Mouse (Mus musculus): ENCODE data around the gene Crybb3. TPM values are rescaled to one million over a fixed set of nuclear protein-coding genes. Genes with fewer than 3 reads are reported as not detected.

Gene Crybb3
- polyA plus RNA-seq, 1 experiment from 2014 or later: 0.15 TPM

DNA sequence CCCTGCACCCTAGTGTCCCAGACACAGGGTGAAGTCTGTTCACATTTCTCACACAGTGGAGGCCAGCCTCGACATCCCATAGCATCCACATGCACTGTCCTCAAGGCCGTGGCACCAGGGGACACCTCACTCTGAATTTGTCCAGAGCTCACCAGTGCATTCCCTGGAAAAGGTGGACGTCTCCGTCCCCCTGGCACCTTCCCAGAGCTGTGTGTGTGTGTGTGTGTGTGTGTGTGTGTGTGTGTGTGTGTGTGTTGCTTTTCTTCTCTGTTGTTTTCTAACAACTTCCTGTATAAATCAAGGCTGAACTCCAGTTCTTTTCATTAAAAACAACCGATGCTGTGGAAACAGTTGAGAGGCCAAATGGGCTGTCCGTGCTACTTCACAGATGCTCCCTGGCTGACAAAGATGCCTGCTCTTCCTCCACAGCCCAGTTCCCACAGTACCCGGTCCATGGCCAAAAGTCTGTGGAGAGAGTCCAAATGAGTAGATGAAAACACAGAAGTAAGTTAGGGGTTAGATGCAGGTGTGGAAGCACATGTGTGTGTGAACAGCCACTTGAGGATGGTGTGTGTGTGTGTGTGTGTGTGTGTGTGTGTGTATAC is 30.7 kb downstream of the Crybb3 start:
- TF ChIP-seq EP300 (IDR thresholded peaks at IDR 0.05; ENCODE audit: low read depth): no peak
- TF ChIP-seq CTCF (IDR thresholded peaks at IDR 0.05; ENCODE audit: low read depth): no peak
- Histone ChIP-seq H3K9me3 (ENCODE audit: low read length) (no peaks in the 10 kb centered on the region), H3K9ac (replicated peaks) (no peak overlapping the region), H3K27ac (ENCODE audit: low read depth) (no peak overlapping the region), H3K4me2 (ENCODE audit: low read depth, low read length) (no peak overlapping the region), H3K27me3 (ENCODE audit: insufficient read depth, low read length) (no peaks in the 10 kb centered on the region), H3K36me3 (replicated peaks; ENCODE audit: insufficient read depth, low read length) (no peaks in the 10 kb centered on the region), H3K4me1 (ENCODE audit: insufficient read depth) (no peaks in the 10 kb centered on the region), H3K4me3 (ENCODE audit: low read depth, low read length) (no peak overlapping the region)
- WGBS (ENCODE audit: insufficient replicate concordance): 68% methylated on average over 7 of the region's 7 CpGs
- DNase-seq (no peak), ATAC-seq (no peak)

DNA sequence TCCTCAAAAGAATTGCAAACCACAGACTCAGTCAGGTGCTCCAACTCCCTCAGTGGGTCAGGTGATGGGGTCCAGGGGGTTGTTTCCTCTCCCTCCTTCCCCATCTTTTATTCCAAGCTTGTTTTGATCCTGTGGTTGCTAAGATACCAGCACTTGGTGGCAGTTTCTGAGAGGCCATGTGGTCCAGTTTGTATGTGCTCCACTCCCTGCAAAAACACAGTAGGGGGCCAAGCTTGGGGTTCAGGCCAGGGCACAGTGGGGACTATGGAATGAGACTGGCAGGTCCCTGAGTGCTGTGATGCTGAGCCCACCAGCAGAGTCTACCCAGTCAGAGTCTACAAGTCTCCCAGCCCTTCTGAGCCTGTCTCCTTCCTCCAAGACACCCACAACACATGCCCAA is 31.5 kb downstream of the Crybb3 start:
- Histone ChIP-seq H3K27me3 (ENCODE audit: insufficient read depth, low read length) (no peaks in the 10 kb centered on the region), H3K9me3 (ENCODE audit: low read length) (no peaks in the 10 kb centered on the region), H3K36me3 (replicated peaks; ENCODE audit: insufficient read depth, low read length) (no peaks in the 10 kb centered on the region), H3K4me2 (ENCODE audit: low read depth, low read length) (no peak overlapping the region), H3K9ac (replicated peaks) (no peak overlapping the region), H3K4me1 (ENCODE audit: insufficient read depth) (no peaks in the 10 kb centered on the region), H3K4me3 (ENCODE audit: low read depth, low read length) (no peak overlapping the region), H3K27ac (ENCODE audit: low read depth) (no peak overlapping the region)
- TF ChIP-seq CTCF (IDR thresholded peaks at IDR 0.05; ENCODE audit: low read depth) (no peak), EP300 (IDR thresholded peaks at IDR 0.05; ENCODE audit: low read depth) (no peak)
- DNase-seq (no peak), ATAC-seq (no peak)

- Histone ChIP-seq H3K4me1 (ENCODE audit: insufficient read depth) (no peaks in the 10 kb centered on the region), H3K36me3 (replicated peaks; ENCODE audit: insufficient read depth, low read length) (no peaks in the 10 kb centered on the region), H3K4me3 (ENCODE audit: low read depth, low read length) (no peak overlapping the region), H3K9ac (replicated peaks) (no peak overlapping the region), H3K27me3 (ENCODE audit: insufficient read depth, low read length) (no peaks in the 10 kb centered on the region), H3K4me2 (ENCODE audit: low read depth, low read length) (no peak overlapping the region), H3K9me3 (ENCODE audit: low read length) (no peaks in the 10 kb centered on the region), H3K27ac (ENCODE audit: low read depth) (no peak overlapping the region)
- TF ChIP-seq CTCF (IDR thresholded peaks at IDR 0.05; ENCODE audit: low read depth) (no peak), EP300 (IDR thresholded peaks at IDR 0.05; ENCODE audit: low read depth) (no peak)
- 81% methylated on average over 10 of the region's 10 CpGs for WGBS (ENCODE audit: insufficient replicate concordance)
- DNase-seq: no peak
- no peak for ATAC-seq
These were observed 35.7 kb downstream of the Crybb3 start for GRCm38 (mm10) chr5:113045511-113046273.

DNA sequence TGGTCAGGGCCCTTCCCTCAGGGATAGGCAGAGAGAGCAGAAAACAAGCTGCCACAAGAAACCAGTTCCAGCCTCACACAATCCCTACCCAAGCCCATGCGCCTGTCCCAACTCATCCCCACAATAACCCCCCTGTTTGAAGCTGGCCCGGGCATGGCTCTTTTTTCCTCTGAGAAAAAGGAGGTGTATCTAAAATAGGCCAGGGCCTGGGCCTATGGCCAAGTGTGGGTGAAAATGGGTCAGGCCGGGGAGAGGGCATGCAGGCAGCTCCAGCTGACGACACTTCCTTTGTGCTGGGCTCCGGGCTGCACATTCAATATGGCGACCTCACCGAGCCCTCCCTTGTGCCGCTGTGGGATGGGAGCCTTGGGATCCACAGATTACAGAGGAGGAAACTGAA is 37.9 kb downstream of the Crybb3 start:
- Histone ChIP-seq H3K9ac (replicated peaks) (no peak overlapping the region), H3K9me3 (ENCODE audit: low read length) (no peaks in the 10 kb centered on the region), H3K4me1 (ENCODE audit: insufficient read depth) (no peaks in the 10 kb centered on the region), H3K4me2 (ENCODE audit: low read depth, low read length) (no peak overlapping the region), H3K27ac (ENCODE audit: low read depth) (no peak overlapping the region), H3K27me3 (ENCODE audit: insufficient read depth, low read length) (no peaks in the 10 kb centered on the region), H3K36me3 (replicated peaks; ENCODE audit: insufficient read depth, low read length) (no peaks in the 10 kb centered on the region), H3K4me3 (ENCODE audit: low read depth, low read length) (no peak overlapping the region)
- no peak for DNase-seq
- WGBS (ENCODE audit: insufficient replicate concordance): 77% methylated on average over 8 of the region's 8 CpGs
- ATAC-seq: no peak
- no peak for TF ChIP-seq CTCF (IDR thresholded peaks at IDR 0.05; ENCODE audit: low read depth)
- no peak for TF ChIP-seq EP300 (IDR thresholded peaks at IDR 0.05; ENCODE audit: low read depth)

DNA sequence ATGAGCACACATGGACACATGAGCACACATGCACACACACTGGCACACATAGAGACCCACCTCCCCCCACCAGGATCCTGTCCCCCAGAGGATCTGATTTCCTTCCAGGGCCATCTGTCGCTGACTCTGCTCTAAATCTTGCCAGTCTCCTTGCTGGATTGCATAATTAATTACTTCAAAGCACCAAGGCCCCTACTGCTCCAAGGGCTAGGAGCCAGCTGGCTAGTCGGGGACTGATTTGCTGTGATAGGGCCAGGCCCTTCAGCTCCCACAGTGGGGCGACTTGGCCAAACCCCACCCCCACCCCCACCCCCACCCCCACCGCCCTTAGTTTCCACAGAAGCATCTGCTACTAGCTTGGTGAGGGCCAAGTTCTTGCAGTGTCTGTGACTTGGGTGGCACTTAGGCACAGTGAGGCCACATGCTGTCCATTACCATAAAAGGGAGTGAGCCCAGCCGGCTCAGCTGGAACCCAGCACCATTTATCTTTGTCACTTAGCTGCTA is 39.8 kb downstream of the Crybb3 start:
- WGBS (ENCODE audit: insufficient replicate concordance): 53% methylated on average over 5 of the region's 5 CpGs
- ATAC-seq: no peak
- Histone ChIP-seq H3K4me3 (ENCODE audit: low read depth, low read length) (no peak overlapping the region), H3K27me3 (ENCODE audit: insufficient read depth, low read length) (no peaks in the 10 kb centered on the region), H3K4me1 (ENCODE audit: insufficient read depth) (no peaks in the 10 kb centered on the region), H3K9ac (replicated peaks) (no peak overlapping the region), H3K9me3 (ENCODE audit: low read length) (no peaks in the 10 kb centered on the region), H3K36me3 (replicated peaks; ENCODE audit: insufficient read depth, low read length) (no peaks in the 10 kb centered on the region), H3K4me2 (ENCODE audit: low read depth, low read length) (no peak overlapping the region), H3K27ac (ENCODE audit: low read depth) (no peak overlapping the region)
- no peak for DNase-seq
- TF ChIP-seq EP300 (IDR thresholded peaks at IDR 0.05; ENCODE audit: low read depth) (no peak), CTCF (IDR thresholded peaks at IDR 0.05; ENCODE audit: low read depth) (no peak)

DNA sequence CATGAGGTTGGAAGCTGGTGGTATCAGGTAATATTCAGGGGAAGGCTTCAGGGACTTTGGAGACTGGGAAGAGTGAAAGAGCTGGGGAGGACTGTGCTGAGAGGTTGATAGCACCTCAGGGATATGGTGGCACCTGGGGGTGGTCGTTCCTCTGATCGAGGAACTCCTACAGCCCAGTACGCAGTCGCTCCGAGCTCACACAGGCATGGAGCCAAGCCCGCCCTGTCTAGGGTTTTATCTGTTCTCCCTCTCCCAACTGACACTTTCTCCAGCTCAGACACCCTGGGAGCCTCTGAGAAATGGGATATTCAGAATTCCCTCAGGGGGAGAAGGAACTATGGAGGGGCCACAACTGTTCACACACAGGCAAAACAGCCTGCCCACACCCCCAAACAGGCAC is 40.6 kb downstream of the Crybb3 start:
- Histone ChIP-seq H3K27ac (ENCODE audit: low read depth) (no peak overlapping the region), H3K27me3 (ENCODE audit: insufficient read depth, low read length) (no peaks in the 10 kb centered on the region), H3K4me1 (ENCODE audit: insufficient read depth) (peaks cover 2% of the 10 kb centered on the region), H3K4me2 (ENCODE audit: low read depth, low read length) (no peak overlapping the region), H3K9me3 (ENCODE audit: low read length) (no peaks in the 10 kb centered on the region), H3K9ac (replicated peaks) (no peak overlapping the region), H3K4me3 (ENCODE audit: low read depth, low read length) (no peak overlapping the region), H3K36me3 (replicated peaks; ENCODE audit: insufficient read depth, low read length) (no peaks in the 10 kb centered on the region)
- WGBS (ENCODE audit: insufficient replicate concordance): 66% methylated on average over 6 of the region's 6 CpGs
- DNase-seq (no peak), ATAC-seq (no peak)
- TF ChIP-seq EP300 (IDR thresholded peaks at IDR 0.05; ENCODE audit: low read depth) (no peak), CTCF (IDR thresholded peaks at IDR 0.05; ENCODE audit: low read depth) (no peak)

Data from liver, postnatal 0 days (tissue).